Mouse (Mus musculus): ENCODE measurements around the gene Lfng.

Lfng gene

GRCm38 (mm10) chr5:140607001-140607835, at the start of gene Lfng:
Lfng (plus strand) TSS chr5:140607320.
- peak; percentile 53 for DNase-seq

GRCm38 (mm10) chr5:140562601-140563000, 44.5 kb upstream of the Lfng start:
- DNase-seq = no peak

- DNase-seq = no peak
Observed at GRCm38 (mm10) chr5:140564896-140565295, 42.2 kb upstream of the Lfng start, which contains the start of gene Grifin. Grifin (minus strand) TSS chr5:140565071.

- DNase-seq = peak; percentile 34
Observed at GRCm38 (mm10) chr5:140565451-140565850, 41.7 kb upstream of the Lfng start.

- DNase-seq = peak; percentile 25
Observed at GRCm38 (mm10) chr5:140565856-140566255, 41.3 kb upstream of the Lfng start.

- no peak for DNase-seq
Observed at GRCm38 (mm10) chr5:140566271-140566670, 40.8 kb upstream of the Lfng start.

- peak; percentile 15 for DNase-seq
Observed at GRCm38 (mm10) chr5:140567321-140567720, 39.8 kb upstream of the Lfng start.

GRCm38 (mm10) chr5:140567751-140568150, 39.4 kb upstream of the Lfng start:
- no peak for DNase-seq

GRCm38 (mm10) chr5:140568321-140568970, 38.7 kb upstream of the Lfng start:
- DNase-seq = peak; percentile 25

- no peak for DNase-seq
Observed at GRCm38 (mm10) chr5:140569032-140569595, 38.0 kb upstream of the Lfng start.

- no peak for DNase-seq
Observed at GRCm38 (mm10) chr5:140570223-140570870, 36.8 kb upstream of the Lfng start.

- no peak for DNase-seq
Observed at GRCm38 (mm10) chr5:140571201-140571600, 35.9 kb upstream of the Lfng start.

- peak; percentile 16 for DNase-seq
Observed at GRCm38 (mm10) chr5:140571673-140572072, 35.4 kb upstream of the Lfng start.

GRCm38 (mm10) chr5:140572611-140573010, 34.5 kb upstream of the Lfng start:
- DNase-seq = no peak

- no peak for DNase-seq
Observed at GRCm38 (mm10) chr5:140575381-140575866, 31.7 kb upstream of the Lfng start.

GRCm38 (mm10) chr5:140579221-140579620, 27.9 kb upstream of the Lfng start:
- no peak for DNase-seq

GRCm38 (mm10) chr5:140579771-140580170, 27.3 kb upstream of the Lfng start:
- no peak for DNase-seq

- no peak for DNase-seq
Observed at GRCm38 (mm10) chr5:140581569-140581968, 25.6 kb upstream of the Lfng start.

GRCm38 (mm10) chr5:140582995-140583731, 24.0 kb upstream of the Lfng start:
- DNase-seq = no peak

- DNase-seq = no peak
Observed at GRCm38 (mm10) chr5:140583732-140584368, 23.3 kb upstream of the Lfng start.

- no peak for DNase-seq
Observed at GRCm38 (mm10) chr5:140589082-140589774, 17.9 kb upstream of the Lfng start.
